Mouse (Mus musculus) embryonic facial prominence, embryonic 14.5 days (tissue): Measurements from ENCODE around the gene Iqschfp. TPM values are rescaled to one million over a fixed set of nuclear protein-coding genes. Genes with fewer than 3 reads are reported as not detected.

Source experiments
- ATAC-seq: fragments of 200-750 bp; cut with Nextera tagmentation; 2 replicates; pipeline ENCODE4 v1.8.0; 2017; ENCODE audit warnings: low read depth, moderate number of reproducible peaks, moderate TSS enrichment
- DNase-seq: peaks from one replicate; pipeline ENCODE4 v3.0.0-alpha.2; 2015; ENCODE audit warnings: low spot score
- H3K27ac ChIP-seq: fragments of 300-500 bp; sonication (generic); replicated peaks from 2 replicates; pipeline ENCODE4 v1.5.1; 2014; ENCODE audit warnings: low read depth, mild to moderate bottlenecking, low read length, moderate library complexity
- H3K27me3 ChIP-seq: fragments of 300-500 bp; sonication (generic); replicated peaks from 2 replicates; pipeline ENCODE4 v1.6.1; 2014; ENCODE audit warnings: low read length; ENCODE audit not compliant: control insufficient read depth, insufficient read depth
- H3K36me3 ChIP-seq: fragments of 300-500 bp; sonication (generic); 2 replicates; pipeline ENCODE4 v1.6.1; 2014; ENCODE audit warnings: low read length, mixed read lengths; ENCODE audit not compliant: control insufficient read depth, insufficient read depth
- H3K4me1 ChIP-seq: fragments of 300-500 bp; sonication (generic); 2 replicates; pipeline ENCODE4 v1.6.1; 2014; ENCODE audit warnings: antibody characterized with exemption, low read length; ENCODE audit not compliant: control insufficient read depth, insufficient read depth
- H3K4me2 ChIP-seq: fragments of 300-500 bp; sonication (generic); 2 replicates; pipeline ENCODE4 v1.6.1; 2014; ENCODE audit warnings: low read depth, mild to moderate bottlenecking, low read length, moderate library complexity, mixed read lengths
- H3K4me3 ChIP-seq: fragments of 300-500 bp; sonication (generic); 2 replicates; pipeline ENCODE4 v1.5.1; 2014; ENCODE audit warnings: low read depth, mild to moderate bottlenecking, low read length
- H3K9ac ChIP-seq: fragments of 300-500 bp; sonication (generic); 2 replicates; pipeline ENCODE4 v1.6.1; 2014; ENCODE audit warnings: low read depth, mild to moderate bottlenecking, low read length, moderate library complexity, mixed read lengths
- H3K9me3 ChIP-seq: fragments of 300-500 bp; sonication (generic); 2 replicates; pipeline ENCODE4 v1.6.1; 2016; ENCODE audit warnings: low read length; ENCODE audit not compliant: control insufficient read depth
- WGBS: fragments of 180-500 bp; shearing (Covaris S2); extraction: QIAGEN DNeasy Blood & Tissue Kit; methylation state at CpG from one replicate; pipeline ENCODE4 v1.1.7; 2014; 5-methylcytosine and 5-hydroxymethylcytosine counted together
- polyA plus RNA-seq: library from polyadenylated mRNA; unstranded; fragments of >200 nt; fragmentation: Nextera tagmentation; extraction: Ambion mirVana; gene quantifications from 2 replicates; pipeline ENCODE4 v1.2.1, GENCODE M21; 2014

The Iqschfp gene
- polyA plus RNA-seq, 1 experiment from 2014 or later: 1.2 TPM

GRCm38 (mm10) chr3:67887251-67887650, 4.8 kb upstream of the Iqschfp start:
- no peaks in the 10 kb centered on the region for H3K27me3 ChIP-seq
- no peaks in the 10 kb centered on the region for H3K36me3 ChIP-seq
- no peak overlapping the region for H3K4me2 ChIP-seq
- H3K27ac ChIP-seq: no peak overlapping the region
- ATAC-seq: no peak
- H3K4me1 ChIP-seq: no peaks in the 10 kb centered on the region; the same call in 1 of the 2 replicates
- no peaks in the 10 kb centered on the region for H3K9me3 ChIP-seq
- H3K9ac ChIP-seq: no peak overlapping the region
- no peak for DNase-seq
- H3K4me3 ChIP-seq: no peak overlapping the region

GRCm38 (mm10) chr3:67892768-67893167, 736 bp downstream of the Iqschfp start:
- WGBS: 80% methylated on average over 10 of the region's 10 CpGs
- H3K27ac ChIP-seq: no peak overlapping the region
- H3K9me3 ChIP-seq: no peaks in the 10 kb centered on the region
- H3K9ac ChIP-seq: no peak overlapping the region
- no peak for ATAC-seq
- H3K4me2 ChIP-seq: no peak overlapping the region
- DNase-seq: no peak
- no peak overlapping the region for H3K4me3 ChIP-seq
- no peaks in the 10 kb centered on the region for H3K36me3 ChIP-seq
- no peaks in the 10 kb centered on the region; the same call in 1 of the 2 replicates for H3K4me1 ChIP-seq
- no peaks in the 10 kb centered on the region for H3K27me3 ChIP-seq

- ATAC-seq: no peak
- H3K4me2 ChIP-seq: no peak overlapping the region
- no peaks in the 10 kb centered on the region for H3K4me1 ChIP-seq
- DNase-seq: no peak
- no peak overlapping the region for H3K4me3 ChIP-seq
- no peak overlapping the region for H3K27ac ChIP-seq
- no peaks in the 10 kb centered on the region for H3K27me3 ChIP-seq
- 79% methylated on average over 4 of the region's 4 CpGs for WGBS
- no peak overlapping the region for H3K9ac ChIP-seq
- no peaks in the 10 kb centered on the region for H3K36me3 ChIP-seq
- H3K9me3 ChIP-seq: no peaks in the 10 kb centered on the region
Measured at GRCm38 (mm10) chr3:67902517-67902916, 10.5 kb downstream of the Iqschfp start.

- Histone ChIP-seq H3K27ac (no peak overlapping the region), H3K36me3 (no peaks in the 10 kb centered on the region), H3K4me2 (no peak overlapping the region), H3K4me1 (no peaks in the 10 kb centered on the region), H3K27me3 (no peaks in the 10 kb centered on the region), H3K9me3 (no peaks in the 10 kb centered on the region), H3K4me3 (no peak overlapping the region), H3K9ac (no peak overlapping the region)
- DNase-seq (no peak), ATAC-seq (no peak)
- 74% methylated on average over 2 of the region's 2 CpGs for WGBS
Measured at GRCm38 (mm10) chr3:67908586-67908985, 16.6 kb downstream of the Iqschfp start.

GRCm38 (mm10) chr3:67918098-67918497, 26.1 kb downstream of the Iqschfp start:
- no peak overlapping the region for H3K4me3 ChIP-seq
- DNase-seq: no peak
- H3K27me3 ChIP-seq: no peaks in the 10 kb centered on the region
- no peaks in the 10 kb centered on the region for H3K4me1 ChIP-seq
- H3K27ac ChIP-seq: no peak overlapping the region
- H3K4me2 ChIP-seq: no peak overlapping the region
- H3K36me3 ChIP-seq: no peaks in the 10 kb centered on the region
- H3K9ac ChIP-seq: no peak overlapping the region
- no peaks in the 10 kb centered on the region for H3K9me3 ChIP-seq
- ATAC-seq: no peak
- 89% methylated on average over 3 of the region's 3 CpGs for WGBS

GRCm38 (mm10) chr3:67918634-67919259, 26.7 kb downstream of the Iqschfp start:
- H3K27ac ChIP-seq: no peak overlapping the region
- H3K9ac ChIP-seq: no peak overlapping the region
- H3K9me3 ChIP-seq: no peaks in the 10 kb centered on the region
- H3K36me3 ChIP-seq: no peaks in the 10 kb centered on the region
- no peak overlapping the region for H3K4me3 ChIP-seq
- no peaks in the 10 kb centered on the region for H3K4me1 ChIP-seq
- no peaks in the 10 kb centered on the region for H3K27me3 ChIP-seq
- WGBS: 62% methylated on average over 8 of the region's 8 CpGs
- ATAC-seq: peak; percentile 88
- peak; percentile 67 for DNase-seq
- no peak overlapping the region for H3K4me2 ChIP-seq

GRCm38 (mm10) chr3:67923095-67923494, 31.1 kb downstream of the Iqschfp start:
- DNase-seq: no peak
- no peak for ATAC-seq
- whole genome bisulfite sequencing: 74% methylated on average over 4 of the region's 4 CpGs

GRCm38 (mm10) chr3:67925453-67925852, 33.4 kb downstream of the Iqschfp start:
- Histone ChIP-seq H3K4me2 (no peak overlapping the region), H3K9ac (no peak overlapping the region), H3K4me1 (no peaks in the 10 kb centered on the region), H3K4me3 (no peak overlapping the region), H3K27me3 (no peaks in the 10 kb centered on the region), H3K36me3 (no peaks in the 10 kb centered on the region), H3K27ac (no peak overlapping the region), H3K9me3 (no peaks in the 10 kb centered on the region)
- DNase-seq (no peak), ATAC-seq (no peak)
- whole genome bisulfite sequencing: 39% methylated on average over 2 of the region's 2 CpGs

More at GRCm38 (mm10) chr3:67923095-67923494, 31.1 kb downstream of the Iqschfp start:
- Histone ChIP-seq H3K27me3 (no peaks in the 10 kb centered on the region), H3K9ac (no peak overlapping the region), H3K4me1 (no peaks in the 10 kb centered on the region), H3K27ac (no peak overlapping the region), H3K36me3 (no peaks in the 10 kb centered on the region), H3K4me2 (no peak overlapping the region), H3K4me3 (no peak overlapping the region), H3K9me3 (no peaks in the 10 kb centered on the region)

GRCm38 (mm10) chr3:67930424-67931133, 38.5 kb downstream of the Iqschfp start:
- Histone ChIP-seq H3K9ac (no peak overlapping the region), H3K4me3 (no peak overlapping the region), H3K4me2 (no peak overlapping the region), H3K4me1 (no peaks in the 10 kb centered on the region), H3K27me3 (no peaks in the 10 kb centered on the region), H3K27ac (no peak overlapping the region), H3K9me3 (no peaks in the 10 kb centered on the region), H3K36me3 (no peaks in the 10 kb centered on the region)
- WGBS: 83% methylated on average over 10 of the region's 10 CpGs
- no peak for DNase-seq
- no peak for ATAC-seq
